Mouse (Mus musculus): ENCODE measurements at regions not wholly inside any gene's neighbourhood (a gene's known extent, or its start where the extent isn't known, plus 50 kb on each side); places are given as distances from the start of the nearest gene placed in this dataset.

GRCm38 (mm10) chr9:43480826-43481591 is 170.4 kb downstream of the Trim29 start:
- ATAC-seq = no peak
- H3K27ac ChIP-seq (ENCODE audit: low read length) = no peak overlapping the region
- H3K9ac ChIP-seq (ENCODE audit: low read depth, low read length) = no peak overlapping the region
- no peaks in the 10 kb centered on the region for H3K9me3 ChIP-seq (ENCODE audit: control insufficient read depth, low read length)
- H3K4me3 ChIP-seq (ENCODE audit: low read length) = no peak overlapping the region
- H3K27me3 ChIP-seq (replicated peaks; ENCODE audit: control insufficient read depth, insufficient read depth, low read length) = no peaks in the 10 kb centered on the region
- WGBS = 56% methylated on average over 3 of the region's 3 CpGs
- H3K4me1 ChIP-seq (ENCODE audit: control insufficient read depth, insufficient read depth, low read length) = peaks cover 3% of the 10 kb centered on the region; the same call in 1 of the 2 replicates
- H3K36me3 ChIP-seq (ENCODE audit: control insufficient read depth, insufficient read depth, low read length) = no peaks in the 10 kb centered on the region
- no peak overlapping the region for H3K4me2 ChIP-seq (ENCODE audit: low read depth, low read length)

DNA sequence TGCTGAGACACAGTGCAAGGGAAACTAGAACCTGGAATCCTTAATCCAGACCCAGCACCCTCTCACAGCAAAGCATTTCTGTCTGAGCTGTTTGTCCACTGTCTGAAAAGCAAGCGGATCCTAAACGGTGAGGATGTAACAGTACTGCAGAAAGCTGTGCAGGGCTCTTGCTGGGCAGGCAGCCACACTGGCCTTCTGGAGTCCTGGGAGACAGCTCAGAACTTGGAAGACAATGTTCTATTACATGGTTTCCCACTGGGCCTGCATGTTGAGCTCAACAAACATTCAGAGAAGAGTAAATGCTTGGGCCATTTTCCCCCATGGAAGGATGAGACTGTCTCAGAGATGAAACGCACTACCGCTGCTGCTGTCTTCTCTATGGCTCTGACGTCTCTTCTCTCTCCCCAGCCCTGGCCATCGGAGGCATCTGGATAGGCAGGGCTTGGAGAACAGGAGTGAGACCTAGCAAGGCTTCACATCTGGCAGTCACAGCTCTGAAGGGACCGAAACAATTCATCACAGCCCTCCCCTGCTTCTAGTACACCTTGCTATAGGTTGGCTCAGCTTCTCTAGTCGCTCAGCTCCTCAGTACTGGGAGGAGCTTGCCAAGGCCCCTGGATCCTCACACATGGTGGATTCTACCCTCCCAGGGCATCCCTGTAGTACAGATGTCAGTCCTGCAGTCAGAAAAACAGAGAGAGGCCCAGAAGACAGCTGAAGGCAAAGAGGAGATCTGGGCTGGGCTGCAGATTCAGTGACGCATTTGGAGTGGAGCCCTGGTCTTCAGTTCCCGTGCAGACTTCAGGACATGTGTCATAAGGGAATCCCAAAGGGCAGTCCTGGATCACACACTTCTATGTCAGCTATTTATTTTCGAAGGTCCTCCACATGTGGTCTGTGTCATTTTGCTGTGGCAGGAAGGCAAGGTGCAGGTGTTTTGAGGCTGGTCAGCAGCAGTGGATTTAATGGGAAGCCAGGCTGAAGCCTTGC is 171.7 kb downstream of the Trim29 start:
- WGBS = 70% methylated on average over 11 of the region's 11 CpGs
- Histone ChIP-seq H3K36me3 (ENCODE audit: control insufficient read depth, insufficient read depth, low read length) (no peaks in the 10 kb centered on the region), H3K9me3 (ENCODE audit: control insufficient read depth, low read length) (no peaks in the 10 kb centered on the region), H3K4me2 (ENCODE audit: low read depth, low read length) (no peak overlapping the region), H3K4me1 (ENCODE audit: control insufficient read depth, insufficient read depth, low read length) (peaks cover 3% of the 10 kb centered on the region; the same call in 1 of the 2 replicates), H3K9ac (ENCODE audit: low read depth, low read length) (no peak overlapping the region), H3K27ac (ENCODE audit: low read length) (no peak overlapping the region), H3K4me3 (ENCODE audit: low read length) (no peak overlapping the region), H3K27me3 (replicated peaks; ENCODE audit: control insufficient read depth, insufficient read depth, low read length) (no peaks in the 10 kb centered on the region)
- ATAC-seq = no peak

DNA sequence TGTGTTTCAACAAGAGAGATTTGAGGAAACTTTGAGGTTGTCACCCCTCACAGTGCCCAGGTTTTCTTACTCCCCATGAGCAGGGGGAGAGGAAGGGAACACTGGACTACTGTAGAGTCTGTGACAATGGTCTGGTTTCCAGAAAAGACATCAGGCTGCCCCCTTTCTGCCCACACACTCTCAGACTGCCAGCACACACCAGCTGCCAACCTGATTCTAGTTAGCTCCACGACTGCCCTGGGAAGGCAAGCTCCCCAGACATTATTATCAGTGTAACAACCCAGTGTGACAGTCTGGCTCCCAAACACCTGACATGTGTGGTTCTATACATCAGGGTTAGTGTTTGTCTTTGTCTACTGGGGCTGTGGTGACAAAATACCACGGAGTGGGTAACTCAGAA is 172.5 kb downstream of the Trim29 start:
- Histone ChIP-seq H3K9ac (ENCODE audit: low read depth, low read length) (no peak overlapping the region), H3K4me1 (ENCODE audit: control insufficient read depth, insufficient read depth, low read length) (peaks cover 3% of the 10 kb centered on the region; the same call in 1 of the 2 replicates), H3K27ac (ENCODE audit: low read length) (no peak overlapping the region), H3K36me3 (ENCODE audit: control insufficient read depth, insufficient read depth, low read length) (no peaks in the 10 kb centered on the region), H3K4me2 (ENCODE audit: low read depth, low read length) (no peak overlapping the region), H3K9me3 (ENCODE audit: control insufficient read depth, low read length) (no peaks in the 10 kb centered on the region), H3K27me3 (replicated peaks; ENCODE audit: control insufficient read depth, insufficient read depth, low read length) (no peaks in the 10 kb centered on the region), H3K4me3 (ENCODE audit: low read length) (no peak overlapping the region)
- 70% methylated on average over 2 of the region's 2 CpGs for WGBS
- no peak for ATAC-seq

DNA sequence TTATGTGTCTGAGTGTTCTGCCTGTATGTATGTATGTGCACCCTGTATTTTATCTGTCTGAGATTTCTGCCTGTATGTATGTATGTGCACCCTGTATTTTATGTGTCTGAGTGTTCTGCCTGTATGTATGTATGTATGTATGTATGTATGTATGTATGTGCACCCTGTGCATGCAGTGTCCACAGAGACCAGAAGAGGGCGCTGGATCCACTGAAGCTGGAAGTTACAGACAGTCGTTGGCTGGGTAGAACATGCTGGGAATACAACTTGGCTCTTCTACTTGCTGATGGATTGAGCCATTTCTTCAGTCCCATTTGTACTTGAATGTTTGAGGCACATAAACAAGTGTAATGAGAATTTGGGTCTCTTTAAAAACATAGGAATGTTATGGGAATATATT is 173.3 kb downstream of the Trim29 start:
- no peaks in the 10 kb centered on the region for H3K9me3 ChIP-seq (ENCODE audit: control insufficient read depth, low read length)
- peaks cover 3% of the 10 kb centered on the region; the same call in 1 of the 2 replicates for H3K4me1 ChIP-seq (ENCODE audit: control insufficient read depth, insufficient read depth, low read length)
- no peak overlapping the region for H3K4me2 ChIP-seq (ENCODE audit: low read depth, low read length)
- H3K4me3 ChIP-seq (ENCODE audit: low read length) = no peak overlapping the region
- no peak for ATAC-seq
- H3K27ac ChIP-seq (ENCODE audit: low read length) = no peak overlapping the region
- H3K27me3 ChIP-seq (replicated peaks; ENCODE audit: control insufficient read depth, insufficient read depth, low read length) = no peaks in the 10 kb centered on the region
- 85% methylated on average over 2 of the region's 2 CpGs for WGBS
- no peak overlapping the region for H3K9ac ChIP-seq (ENCODE audit: low read depth, low read length)
- H3K36me3 ChIP-seq (ENCODE audit: control insufficient read depth, insufficient read depth, low read length) = no peaks in the 10 kb centered on the region

GRCm38 (mm10) chr9:43486704-43487103 is 176.1 kb downstream of the Trim29 start:
- 62% methylated on average over 4 of the region's 4 CpGs for WGBS
- Histone ChIP-seq H3K9me3 (ENCODE audit: control insufficient read depth, low read length) (no peaks in the 10 kb centered on the region), H3K4me1 (ENCODE audit: control insufficient read depth, insufficient read depth, low read length) (no peaks in the 10 kb centered on the region), H3K27me3 (replicated peaks; ENCODE audit: control insufficient read depth, insufficient read depth, low read length) (no peaks in the 10 kb centered on the region), H3K9ac (ENCODE audit: low read depth, low read length) (no peak overlapping the region), H3K27ac (ENCODE audit: low read length) (no peak overlapping the region), H3K4me2 (ENCODE audit: low read depth, low read length) (no peak overlapping the region), H3K4me3 (ENCODE audit: low read length) (no peak overlapping the region), H3K36me3 (ENCODE audit: control insufficient read depth, insufficient read depth, low read length) (no peaks in the 10 kb centered on the region)
- ATAC-seq = no peak

GRCm38 (mm10) chr9:43489205-43489604 is 178.6 kb downstream of the Trim29 start:
- no peak overlapping the region for H3K27ac ChIP-seq (ENCODE audit: low read length)
- H3K36me3 ChIP-seq (ENCODE audit: control insufficient read depth, insufficient read depth, low read length) = no peaks in the 10 kb centered on the region
- H3K4me1 ChIP-seq (ENCODE audit: control insufficient read depth, insufficient read depth, low read length) = no peaks in the 10 kb centered on the region
- H3K9me3 ChIP-seq (ENCODE audit: control insufficient read depth, low read length) = no peaks in the 10 kb centered on the region
- no peaks in the 10 kb centered on the region for H3K27me3 ChIP-seq (replicated peaks; ENCODE audit: control insufficient read depth, insufficient read depth, low read length)
- no peak overlapping the region for H3K9ac ChIP-seq (ENCODE audit: low read depth, low read length)
- no peak for ATAC-seq
- no peak overlapping the region for H3K4me3 ChIP-seq (ENCODE audit: low read length)
- no peak overlapping the region for H3K4me2 ChIP-seq (ENCODE audit: low read depth, low read length)
- 64% methylated on average over 8 of the region's 8 CpGs for whole genome bisulfite sequencing

DNA sequence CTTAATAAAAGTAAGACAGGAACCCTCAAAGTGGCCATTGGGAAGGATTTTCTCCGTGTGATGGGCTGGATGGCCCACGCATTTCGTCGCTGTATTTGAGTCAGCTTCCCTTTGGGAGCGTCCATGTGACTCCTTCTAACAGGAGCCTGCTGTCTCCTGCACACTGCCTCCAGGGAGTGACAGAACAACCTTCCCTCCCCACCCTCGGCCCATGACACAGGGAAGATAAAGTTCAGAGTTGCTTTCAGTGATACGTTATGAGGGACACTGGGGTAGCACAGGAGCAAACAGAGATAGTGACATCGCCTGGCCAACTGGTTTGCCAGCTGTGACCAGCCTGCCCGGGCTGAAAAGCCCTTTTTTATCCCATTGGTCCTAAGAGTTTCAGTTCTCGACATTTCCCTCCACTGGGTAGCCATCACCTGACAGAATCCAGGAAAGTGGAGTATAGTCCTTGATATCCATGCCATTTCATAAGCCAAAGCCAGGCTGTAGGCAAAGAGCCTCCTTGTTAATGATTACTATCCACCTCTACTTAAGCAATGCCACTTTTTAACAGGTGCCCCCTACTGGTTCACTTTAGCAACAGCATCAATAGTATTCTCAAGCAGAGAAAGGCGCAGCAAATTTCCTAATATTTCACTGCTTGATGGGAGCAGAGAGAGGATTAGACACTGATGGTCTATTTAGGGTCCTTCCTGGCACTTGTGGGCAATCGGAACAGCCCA is 180.5 kb downstream of the Trim29 start:
- Histone ChIP-seq H3K9me3 (ENCODE audit: control insufficient read depth, low read length) (no peaks in the 10 kb centered on the region), H3K4me1 (ENCODE audit: control insufficient read depth, insufficient read depth, low read length) (no peaks in the 10 kb centered on the region), H3K9ac (ENCODE audit: low read depth, low read length) (no peak overlapping the region), H3K4me3 (ENCODE audit: low read length) (no peak overlapping the region), H3K4me2 (ENCODE audit: low read depth, low read length) (peak overlapping the region; percentile 2; the same call in 1 of the 2 replicates), H3K27me3 (replicated peaks; ENCODE audit: control insufficient read depth, insufficient read depth, low read length) (no peaks in the 10 kb centered on the region), H3K27ac (ENCODE audit: low read length) (no peak overlapping the region), H3K36me3 (ENCODE audit: control insufficient read depth, insufficient read depth, low read length) (no peaks in the 10 kb centered on the region)
- 55% methylated on average over 12 of the region's 12 CpGs for WGBS
- peak; percentile 86 for ATAC-seq

GRCm38 (mm10) chr9:43492236-43493000 is 181.8 kb downstream of the Trim29 start:
- H3K27me3 ChIP-seq (replicated peaks; ENCODE audit: control insufficient read depth, insufficient read depth, low read length) = no peaks in the 10 kb centered on the region
- no peaks in the 10 kb centered on the region for H3K36me3 ChIP-seq (ENCODE audit: control insufficient read depth, insufficient read depth, low read length)
- no peak overlapping the region for H3K4me2 ChIP-seq (ENCODE audit: low read depth, low read length)
- no peak overlapping the region for H3K9ac ChIP-seq (ENCODE audit: low read depth, low read length)
- 36% methylated on average over 7 of the region's 7 CpGs for WGBS
- H3K27ac ChIP-seq (ENCODE audit: low read length) = no peak overlapping the region
- H3K4me1 ChIP-seq (ENCODE audit: control insufficient read depth, insufficient read depth, low read length) = no peaks in the 10 kb centered on the region
- ATAC-seq = no peak
- H3K4me3 ChIP-seq (ENCODE audit: low read length) = no peak overlapping the region
- no peaks in the 10 kb centered on the region for H3K9me3 ChIP-seq (ENCODE audit: control insufficient read depth, low read length)

Measured in intestine, embryonic 16.5 days (tissue).